Mouse (Mus musculus) midbrain, embryonic 11.5 days (tissue): ENCODE data around the gene Dusp16. TPM values are rescaled to one million over a fixed set of nuclear protein-coding genes. Genes with fewer than 3 reads are reported as not detected.

Experiments used
- ATAC-seq: fragments of 200-750 bp; cut with Nextera tagmentation; 2 replicates; pipeline ENCODE4 v1.8.0; 2017; ENCODE audit warnings: moderate TSS enrichment, moderate library complexity; ENCODE audit not compliant: low FRiP score
- DNase-seq: peaks from one replicate; pipeline ENCODE4 v3.0.0; 2015; ENCODE audit warnings: low spot score; ENCODE audit errors: missing footprints
- H3K27ac ChIP-seq: fragments of 300-500 bp; sonication (generic); 2 replicates; pipeline ENCODE4 v1.5.1; 2014; ENCODE audit warnings: low read depth, low read length
- H3K27me3 ChIP-seq: fragments of 300-500 bp; sonication (generic); 2 replicates; pipeline ENCODE4 v1.6.1; 2014; ENCODE audit warnings: mild to moderate bottlenecking, low read length, moderate library complexity, mixed read lengths; ENCODE audit not compliant: control insufficient read depth, insufficient read depth
- H3K36me3 ChIP-seq: fragments of 300-500 bp; sonication (generic); 2 replicates; pipeline ENCODE4 v1.6.1; 2014; ENCODE audit warnings: mild to moderate bottlenecking, low read length, moderate library complexity, mixed read lengths; ENCODE audit not compliant: control insufficient read depth, insufficient read depth
- H3K4me1 ChIP-seq: fragments of 300-500 bp; sonication (generic); 2 replicates; pipeline ENCODE4 v1.6.1; 2014; ENCODE audit warnings: low read length; ENCODE audit not compliant: control insufficient read depth, insufficient read depth
- H3K4me2 ChIP-seq: fragments of 300-500 bp; sonication (generic); 2 replicates; pipeline ENCODE4 v1.6.1; 2014; ENCODE audit warnings: mild to moderate bottlenecking, moderate library complexity
- H3K4me3 ChIP-seq: fragments of 300-500 bp; sonication (generic); 2 replicates; pipeline ENCODE4 v1.5.1; 2014; ENCODE audit warnings: low read depth, low read length
- H3K9ac ChIP-seq: fragments of 300-500 bp; sonication (generic); 2 replicates; pipeline ENCODE4 v1.6.1; 2014; ENCODE audit warnings: low read length
- H3K9me3 ChIP-seq: fragments of 300-500 bp; sonication (generic); 2 replicates; pipeline ENCODE4 v1.6.1; 2016; ENCODE audit warnings: low read length; ENCODE audit not compliant: control insufficient read depth
- WGBS: fragments of 180-500 bp; shearing (Covaris S2); extraction: QIAGEN DNeasy Blood & Tissue Kit; methylation state at CpG from one replicate; pipeline ENCODE4 v1.1.7; 2014; 5-methylcytosine and 5-hydroxymethylcytosine counted together
- polyA plus RNA-seq: library from polyadenylated mRNA; unstranded; fragments of >200 nt; fragmentation: Nextera tagmentation; extraction: Ambion mirVana; gene quantifications from 2 replicates; pipeline ENCODE4 v1.2.1, GENCODE M21; 2014

Dusp16 gene
- 18.0 and 18.5 TPM in 2 replicates for polyA plus RNA-seq

- DNase-seq (peak; percentile 99), ATAC-seq (peak; percentile 89)
- Histone ChIP-seq H3K9ac (peak within 1 kb of the TSS; percentile 92), H3K4me2 (peak within 1 kb of the TSS; percentile 57), H3K27me3 (peaks cover 8% of the 10 kb centered on the region; the same call in 1 of the 2 replicates), H3K4me3 (peak within 1 kb of the TSS; percentile 70), H3K4me1 (peaks cover 8% of the 10 kb centered on the region; the same call in 1 of the 2 replicates), H3K27ac (peak within 1 kb of the TSS; percentile 85), H3K36me3 (no peaks in the 10 kb centered on the region), H3K9me3 (no peaks in the 10 kb centered on the region)
- under 1% methylated on average over 87 of the region's 108 CpGs for WGBS
Observed at GRCm38 (mm10) chr6:134792141-134793045, at the start of gene Dusp16. Dusp16 (minus strand) TSS chr6:134792625.

GRCm38 (mm10) chr6:134840346-134840745 is 47.9 kb upstream of the Dusp16 start:
- H3K4me2 ChIP-seq: no peak overlapping the region
- no peak for DNase-seq
- H3K9ac ChIP-seq: no peak overlapping the region
- no peaks in the 10 kb centered on the region for H3K9me3 ChIP-seq
- no peaks in the 10 kb centered on the region for H3K36me3 ChIP-seq
- 76% methylated on average over 2 of the region's 2 CpGs for WGBS
- no peak for ATAC-seq
- H3K27me3 ChIP-seq: no peaks in the 10 kb centered on the region
- H3K4me3 ChIP-seq: no peak overlapping the region
- H3K27ac ChIP-seq: no peak overlapping the region
- no peaks in the 10 kb centered on the region for H3K4me1 ChIP-seq

GRCm38 (mm10) chr6:134838111-134838510 is 45.7 kb upstream of the Dusp16 start:
- H3K9me3 ChIP-seq: no peaks in the 10 kb centered on the region

GRCm38 (mm10) chr6:134834585-134835251 is 42.3 kb upstream of the Dusp16 start:
- Histone ChIP-seq H3K4me2 (no peak overlapping the region), H3K4me3 (no peak overlapping the region), H3K36me3 (no peaks in the 10 kb centered on the region), H3K27ac (no peak overlapping the region), H3K9me3 (no peaks in the 10 kb centered on the region), H3K4me1 (peaks cover 4% of the 10 kb centered on the region; the same call in 1 of the 2 replicates), H3K27me3 (no peaks in the 10 kb centered on the region), H3K9ac (no peak overlapping the region)
- ATAC-seq: no peak
- DNase-seq: no peak
- 85% methylated on average over 9 of the region's 9 CpGs for WGBS

More at GRCm38 (mm10) chr6:134838111-134838510, 45.7 kb upstream of the Dusp16 start:
- Histone ChIP-seq H3K4me2 (no peak overlapping the region), H3K36me3 (no peaks in the 10 kb centered on the region), H3K4me1 (no peaks in the 10 kb centered on the region), H3K27ac (no peak overlapping the region), H3K27me3 (no peaks in the 10 kb centered on the region), H3K9ac (no peak overlapping the region), H3K4me3 (no peak overlapping the region)
- 88% methylated on average over 4 of the region's 4 CpGs for WGBS
- ATAC-seq (no peak), DNase-seq (no peak)

- H3K27me3 ChIP-seq: no peaks in the 10 kb centered on the region
- DNase-seq: no peak
- no peaks in the 10 kb centered on the region for H3K9me3 ChIP-seq
- WGBS: 5% methylated on average over 10 of the region's 10 CpGs
- H3K27ac ChIP-seq: no peak overlapping the region
- peaks cover 11% of the 10 kb centered on the region for H3K4me1 ChIP-seq
- no peaks in the 10 kb centered on the region for H3K36me3 ChIP-seq
- H3K4me3 ChIP-seq: peak overlapping the region; percentile 71
- peak overlapping the region; percentile 67 for H3K9ac ChIP-seq
- H3K4me2 ChIP-seq: peak overlapping the region; percentile 66
- ATAC-seq: no peak
Observed at GRCm38 (mm10) chr6:134830776-134831175, 38.4 kb upstream of the Dusp16 start.

- peaks cover 11% of the 10 kb centered on the region for H3K4me1 ChIP-seq
- DNase-seq: peak; percentile 100
- WGBS: under 1% methylated on average over 50 of the region's 58 CpGs
- peak within 1 kb of the TSS; percentile 72 for H3K9ac ChIP-seq
- H3K4me3 ChIP-seq: peak within 1 kb of the TSS; percentile 71
- H3K36me3 ChIP-seq: no peaks in the 10 kb centered on the region
- no peak within 1 kb of the TSS for H3K27ac ChIP-seq
- ATAC-seq: peak; percentile 99
- H3K27me3 ChIP-seq: no peaks in the 10 kb centered on the region
- H3K9me3 ChIP-seq: no peaks in the 10 kb centered on the region
- peak within 1 kb of the TSS; percentile 66 for H3K4me2 ChIP-seq
Observed at GRCm38 (mm10) chr6:134829786-134830700, 37.6 kb upstream of the Dusp16 start, which contains the start of gene Crebl2. Crebl2 (plus strand) TSS chr6:134830154.

- Histone ChIP-seq H3K9me3 (no peaks in the 10 kb centered on the region), H3K36me3 (no peaks in the 10 kb centered on the region), H3K27me3 (no peaks in the 10 kb centered on the region), H3K9ac (no peak overlapping the region), H3K27ac (no peak overlapping the region), H3K4me2 (no peak overlapping the region), H3K4me3 (no peak overlapping the region), H3K4me1 (no peaks in the 10 kb centered on the region)
- 69% methylated on average over 10 of the region's 10 CpGs for WGBS
- DNase-seq (no peak), ATAC-seq (no peak)
Observed at GRCm38 (mm10) chr6:134822844-134823243, 30.4 kb upstream of the Dusp16 start.

GRCm38 (mm10) chr6:134820411-134820810 is 28.0 kb upstream of the Dusp16 start:
- no peaks in the 10 kb centered on the region for H3K4me1 ChIP-seq
- WGBS: 70% methylated on average over 6 of the region's 6 CpGs
- no peak overlapping the region for H3K4me3 ChIP-seq
- H3K9me3 ChIP-seq: no peaks in the 10 kb centered on the region
- no peak overlapping the region for H3K4me2 ChIP-seq
- no peaks in the 10 kb centered on the region for H3K27me3 ChIP-seq
- no peak overlapping the region for H3K9ac ChIP-seq
- H3K27ac ChIP-seq: no peak overlapping the region
- ATAC-seq (no peak), DNase-seq (no peak)
- no peaks in the 10 kb centered on the region for H3K36me3 ChIP-seq
